In genomic region chr13:116707621-116708455, GRCm38 (mm10) we compare ENCODE assay signal across 11 mouse cellular contexts.
DNase-seq lines count a peak whose midpoint lies in the region; ATAC-seq lines count a peak whose summit lies in the region.
"Had no signal": no experiment of that assay in that cellular context is flagged by ENCODE, and none has a peak within 500 bp of the region (broad histone marks: within the 10 kb centered on the region; RNA-seq: fewer than 3 reads in every experiment).

No protein-coding gene starts in this region.

- 1% methylated on average over 20 of the region's 20 CpGs for WGBS in hindbrain, embryonic 10.5 days
- WGBS in hindbrain, embryonic 16.5 days, result 1% methylated on average over 20 of the region's 20 CpGs
- 3% methylated on average over 20 of the region's 20 CpGs for WGBS in embryonic facial prominence, embryonic 15.5 days
- WGBS in midbrain, embryonic 14.5 days, result 2% methylated on average over 20 of the region's 20 CpGs

- H3K27me3 ChIP-seq in hindbrain, embryonic 10.5 days (ENCODE audit: insufficient read depth, poor library complexity, severe bottlenecking), result peaks cover 94% of the 10 kb centered on the region
- peaks cover 45% of the 10 kb centered on the region for H3K27me3 ChIP-seq in hindbrain, embryonic 16.5 days (replicated peaks; ENCODE audit: control insufficient read depth, insufficient read depth, low read length)
- H3K27me3 ChIP-seq in embryonic facial prominence, embryonic 15.5 days, result peaks cover 70% of the 10 kb centered on the region
- peaks cover 81% of the 10 kb centered on the region for H3K27me3 ChIP-seq in midbrain, embryonic 14.5 days (ENCODE audit: control insufficient read depth, insufficient read depth, low read length)

- peaks cover 60% of the 10 kb centered on the region for H3K4me1 ChIP-seq in hindbrain, embryonic 10.5 days (replicated peaks)
- peaks cover 16% of the 10 kb centered on the region for H3K4me1 ChIP-seq in hindbrain, embryonic 16.5 days (ENCODE audit: control insufficient read depth, insufficient read depth, low read depth, low read length)
- peaks cover 17% of the 10 kb centered on the region for H3K4me1 ChIP-seq in embryonic facial prominence, embryonic 15.5 days
- H3K4me1 ChIP-seq in midbrain, embryonic 14.5 days (ENCODE audit: control insufficient read depth, insufficient read depth, low read length), result no peaks in the 10 kb centered on the region

- peak overlapping the region; percentile 72 for H3K27ac ChIP-seq in hindbrain, embryonic 10.5 days
- H3K27ac ChIP-seq in hindbrain, embryonic 16.5 days (ENCODE audit: low read depth, low read length), result no peak overlapping the region
- H3K27ac ChIP-seq in embryonic facial prominence, embryonic 15.5 days (replicated peaks), result no peak overlapping the region; the same call in 1 of the 2 replicates
- no peak overlapping the region for H3K27ac ChIP-seq in midbrain, embryonic 14.5 days (replicated peaks; ENCODE audit: low read depth, low read length)

- peak; percentile 48 for DNase-seq in hindbrain, embryonic 10.5 days (ENCODE audit: low spot score)
- DNase-seq in Muller cell, postnatal 12 days (ENCODE audit: inconsistent ontology term), result peak; percentile 26
- DNase-seq in midbrain, embryonic 14.5 days, result peak; percentile 57
- no peak for DNase-seq in thymus, postnatal 4 days
- DNase-seq in spleen, adult 18-20 months, result no peak
- DNase-seq: adrenal gland, postnatal 36 days; kidney, adult 11 months; right cerebral cortex, adult 18-20 months had no signal

- H3K4me2 ChIP-seq in hindbrain, embryonic 16.5 days (ENCODE audit: low read length), result no peak overlapping the region
- peak overlapping the region; percentile 12 for H3K4me2 ChIP-seq in embryonic facial prominence, embryonic 15.5 days (replicated peaks)
- peak overlapping the region; percentile 18 for H3K4me2 ChIP-seq in midbrain, embryonic 14.5 days (ENCODE audit: low read length)

- ATAC-seq in hindbrain, embryonic 16.5 days, result no peak
- ATAC-seq in embryonic facial prominence, embryonic 15.5 days (ENCODE audit: insufficient number of reproducible peaks, low FRiP score, low TSS enrichment, low read depth), result no peak
- ATAC-seq in midbrain, embryonic 14.5 days (ENCODE audit: low FRiP score, low TSS enrichment), result no peak
- ATAC-seq in erythroid progenitor cell, adult 5-6 weeks (replicated peaks; ENCODE audit: low FRiP score, poor library complexity, severe bottlenecking), result no peak

- H3K9ac ChIP-seq in hindbrain, embryonic 16.5 days (ENCODE audit: low read depth, low read length), result no peak overlapping the region
- H3K9ac ChIP-seq in embryonic facial prominence, embryonic 15.5 days, result no peak overlapping the region
- no peak overlapping the region for H3K9ac ChIP-seq in midbrain, embryonic 14.5 days (replicated peaks; ENCODE audit: low read length)

- no peaks in the 10 kb centered on the region for H3K9me3 ChIP-seq in hindbrain, embryonic 10.5 days
- no peaks in the 10 kb centered on the region for H3K9me3 ChIP-seq in hindbrain, embryonic 16.5 days (ENCODE audit: control insufficient read depth, low read length)
- no peaks in the 10 kb centered on the region for H3K9me3 ChIP-seq in embryonic facial prominence, embryonic 15.5 days (replicated peaks)
- H3K9me3 ChIP-seq in midbrain, embryonic 14.5 days (ENCODE audit: control insufficient read depth, low read length), result no peaks in the 10 kb centered on the region

- no peaks in the 10 kb centered on the region for H3K36me3 ChIP-seq in hindbrain, embryonic 10.5 days
- no peaks in the 10 kb centered on the region for H3K36me3 ChIP-seq in hindbrain, embryonic 16.5 days (ENCODE audit: control insufficient read depth, insufficient read depth, low read length)
- no peaks in the 10 kb centered on the region for H3K36me3 ChIP-seq in embryonic facial prominence, embryonic 15.5 days
- H3K36me3 ChIP-seq in midbrain, embryonic 14.5 days (ENCODE audit: control insufficient read depth, insufficient read depth, low read length), result no peaks in the 10 kb centered on the region

- peak overlapping the region; percentile 40 for H3K4me3 ChIP-seq in hindbrain, embryonic 10.5 days
- no peak overlapping the region for H3K4me3 ChIP-seq in hindbrain, embryonic 16.5 days (ENCODE audit: low read length)
- H3K4me3 ChIP-seq in embryonic facial prominence, embryonic 15.5 days (replicated peaks), result peak overlapping the region; percentile 21
- no peak overlapping the region for H3K4me3 ChIP-seq in midbrain, embryonic 14.5 days (replicated peaks; ENCODE audit: low read depth, low read length)

Comparison
In these comparisons a context has a peak if more than half of its experiments do, and no peak if none do; other contexts are left out.
1. H3K4me3 ChIP-seq: peak in hindbrain, embryonic 10.5 days (single experiment) and embryonic facial prominence, embryonic 15.5 days (single experiment); none in hindbrain, embryonic 16.5 days (single experiment) and midbrain, embryonic 14.5 days (single experiment).
2. DNase-seq: peak in hindbrain, embryonic 10.5 days (single experiment), Muller cell, postnatal 12 days (single experiment) and midbrain, embryonic 14.5 days (single experiment); none in thymus, postnatal 4 days (single experiment) and spleen, adult 18-20 months (0 of 2).